Mouse (Mus musculus) thymus, postnatal 14 days (tissue): ENCODE results near the gene Tmem182.

ENCODE experiments used
- DNase-seq: peaks from one replicate; pipeline ENCODE4 v3.0.0; 2021

The Tmem182 gene

GRCm38 (mm10) chr1:40805351-40805750 lies at the start of gene Tmem182:
Gene Tmem182, plus strand, starts transcription at chr1:40805601.
- DNase-seq: no peak

GRCm38 (mm10) chr1:40759751-40760445 lies 45.5 kb upstream of the Tmem182 start:
- no peak for DNase-seq

- no peak for DNase-seq
These were observed 41.4 kb upstream of the Tmem182 start for GRCm38 (mm10) chr1:40764042-40764441.

- no peak for DNase-seq
These were observed 40.6 kb upstream of the Tmem182 start for GRCm38 (mm10) chr1:40764701-40765275.

- no peak for DNase-seq
These were observed 39.9 kb upstream of the Tmem182 start for GRCm38 (mm10) chr1:40765521-40765920.

- DNase-seq: no peak
These were observed 37.8 kb upstream of the Tmem182 start for GRCm38 (mm10) chr1:40767588-40767987.

- DNase-seq: peak; percentile 40
These were observed 36.8 kb upstream of the Tmem182 start for GRCm38 (mm10) chr1:40768606-40769005.

GRCm38 (mm10) chr1:40769331-40769894 lies 36.0 kb upstream of the Tmem182 start:
- no peak for DNase-seq

- DNase-seq: no peak
These were observed 34.0 kb upstream of the Tmem182 start for GRCm38 (mm10) chr1:40771196-40771970.

- no peak for DNase-seq
These were observed 32.2 kb upstream of the Tmem182 start for GRCm38 (mm10) chr1:40773234-40773633.

- DNase-seq: no peak
These were observed 31.4 kb upstream of the Tmem182 start for GRCm38 (mm10) chr1:40774040-40774439.

- DNase-seq: no peak
These were observed 29.3 kb upstream of the Tmem182 start for GRCm38 (mm10) chr1:40776102-40776501.

- DNase-seq: no peak
These were observed 28.6 kb upstream of the Tmem182 start for GRCm38 (mm10) chr1:40776763-40777162.

- no peak for DNase-seq
These were observed 22.0 kb upstream of the Tmem182 start for GRCm38 (mm10) chr1:40783450-40783849.

GRCm38 (mm10) chr1:40784306-40784705 lies 21.1 kb upstream of the Tmem182 start:
- no peak for DNase-seq

GRCm38 (mm10) chr1:40785876-40786445 lies 19.4 kb upstream of the Tmem182 start:
- no peak for DNase-seq

GRCm38 (mm10) chr1:40788956-40789355 lies 16.4 kb upstream of the Tmem182 start:
- no peak for DNase-seq

- no peak for DNase-seq
These were observed 15.7 kb upstream of the Tmem182 start for GRCm38 (mm10) chr1:40789666-40790233.

- DNase-seq: peak; percentile 94
These were observed 14.9 kb upstream of the Tmem182 start, which contains the start of gene Mfsd9 for GRCm38 (mm10) chr1:40790324-40791141. Gene Mfsd9, minus strand, starts transcription at chr1:40790687.

- DNase-seq: no peak
These were observed 9.9 kb upstream of the Tmem182 start for GRCm38 (mm10) chr1:40795508-40795907.

GRCm38 (mm10) chr1:40797348-40797747 lies 8.1 kb upstream of the Tmem182 start:
- peak; percentile 63 for DNase-seq

GRCm38 (mm10) chr1:40799121-40799520 lies 6.3 kb upstream of the Tmem182 start:
- DNase-seq: no peak
